Mouse (Mus musculus) intestine, embryonic 14.5 days (tissue): ENCODE measurements around the gene Serinc2. TPM values are rescaled to one million over a fixed set of nuclear protein-coding genes. Genes with fewer than 3 reads are reported as not detected.
"Not testable (repeated sequence)": the region's sequence is repeated elsewhere in the genome, so short reads cannot be mapped to it uniquely, and the experiment has no call there.

Source experiments
- ATAC-seq: fragments of 200-750 bp; cut with Nextera tagmentation; replicated peaks from 2 replicates; pipeline ENCODE4 v1.8.0; 2017; ENCODE audit warnings: low read depth, moderate number of reproducible peaks, moderate TSS enrichment, moderate library complexity; ENCODE audit not compliant: low FRiP score, low TSS enrichment
- DNase-seq: peaks from one replicate; pipeline ENCODE4 v3.0.0-alpha.2; 2018; ENCODE audit warnings: low spot score
- H3K27ac ChIP-seq: fragments of 300-500 bp; sonication (generic); 2 replicates; pipeline ENCODE4 v1.5.1; 2014; ENCODE audit warnings: low read depth, mild to moderate bottlenecking, control low read depth
- H3K27me3 ChIP-seq: fragments of 300-500 bp; sonication (generic); replicated peaks from 2 replicates; pipeline ENCODE4 v1.6.1; 2014; ENCODE audit warnings: low read length, control low read depth; ENCODE audit not compliant: control insufficient read depth, insufficient read depth
- H3K36me3 ChIP-seq: fragments of 300-500 bp; sonication (generic); 2 replicates; pipeline ENCODE4 v1.6.1; 2014; ENCODE audit warnings: low read length, control low read depth; ENCODE audit not compliant: control insufficient read depth, insufficient read depth
- H3K4me1 ChIP-seq: fragments of 300-500 bp; sonication (generic); replicated peaks from 2 replicates; pipeline ENCODE4 v1.6.1; 2014; ENCODE audit warnings: low read length, control low read depth, mixed read lengths; ENCODE audit not compliant: control insufficient read depth, insufficient read depth
- H3K4me2 ChIP-seq: fragments of 300-500 bp; sonication (generic); 2 replicates; pipeline ENCODE4 v1.6.1; 2014; ENCODE audit warnings: low read length
- H3K4me3 ChIP-seq: fragments of 300-500 bp; sonication (generic); 2 replicates; pipeline ENCODE4 v1.5.1; 2014; ENCODE audit warnings: low read depth, low read length, control low read depth, mixed read lengths
- H3K9ac ChIP-seq: fragments of 300-500 bp; sonication (generic); 2 replicates; pipeline ENCODE4 v1.6.1; 2014; ENCODE audit warnings: mild to moderate bottlenecking, low read length
- H3K9me3 ChIP-seq: fragments of 300-500 bp; sonication (generic); 2 replicates; pipeline ENCODE4 v1.6.1; 2016; ENCODE audit warnings: low read length, control low read depth; ENCODE audit not compliant: control insufficient read depth
- WGBS: fragments of 180-500 bp; shearing (Covaris S2); extraction: QIAGEN DNeasy Blood & Tissue Kit; methylation state at CpG from one replicate; pipeline ENCODE4 v1.1.7; 2014; 5-methylcytosine and 5-hydroxymethylcytosine counted together
- polyA plus RNA-seq: library from polyadenylated mRNA; unstranded; fragments of >200 nt; fragmentation: Nextera tagmentation; extraction: Ambion mirVana; gene quantifications from 2 replicates; pipeline ENCODE4 v1.2.1, GENCODE M21; 2014

Serinc2 gene
- polyA plus RNA-seq, 1 experiment from 2014 or later, result 24.1 TPM

DNA sequence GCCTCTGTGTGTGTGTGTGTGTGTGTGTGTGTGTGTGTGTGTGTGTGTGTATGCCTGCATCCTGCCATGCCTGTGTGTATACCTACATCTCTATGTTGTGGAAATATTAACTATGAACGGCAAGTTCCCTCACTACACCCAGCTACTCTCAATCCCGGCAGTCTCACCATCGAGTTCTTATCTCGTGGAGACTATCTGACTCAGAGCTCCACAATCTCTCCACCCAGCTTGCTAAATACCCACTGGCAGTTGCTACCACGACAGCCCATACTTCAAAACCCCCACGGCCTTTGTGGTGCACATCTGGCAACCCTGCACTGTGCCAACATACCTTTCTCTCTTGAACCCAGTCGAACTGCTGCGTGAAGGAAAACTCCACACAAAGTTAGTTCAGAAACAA is 34.3 kb downstream of the Serinc2 start:
- H3K27ac ChIP-seq, result no peak overlapping the region
- H3K4me3 ChIP-seq, result no peak overlapping the region
- ATAC-seq (no peak), DNase-seq (no peak)
- H3K4me1 ChIP-seq, result no peaks in the 10 kb centered on the region
- no peaks in the 10 kb centered on the region for H3K27me3 ChIP-seq
- H3K4me2 ChIP-seq, result no peak overlapping the region
- WGBS, result 72% methylated on average over 8 of the region's 8 CpGs
- no peaks in the 10 kb centered on the region for H3K36me3 ChIP-seq
- no peaks in the 10 kb centered on the region for H3K9me3 ChIP-seq
- H3K9ac ChIP-seq, result no peak overlapping the region

DNA sequence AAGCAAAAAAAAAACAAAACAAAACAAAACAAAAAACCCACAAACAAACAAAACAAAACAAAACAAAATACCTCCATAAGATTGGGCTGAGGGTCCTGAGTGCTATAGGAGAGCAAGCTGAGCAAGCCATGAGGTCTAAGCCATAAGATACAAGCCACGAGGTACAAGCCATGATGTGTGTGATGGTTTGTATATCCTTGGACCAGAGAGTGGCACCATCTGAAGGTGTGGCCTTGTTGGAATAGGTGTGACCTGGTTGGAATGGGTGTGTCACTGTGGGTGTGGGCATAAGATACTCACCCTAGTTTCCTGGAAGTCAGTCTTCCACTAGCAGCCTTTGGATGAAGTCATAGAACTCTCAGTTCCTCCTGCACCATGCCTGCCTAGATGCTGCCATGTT is 35.4 kb downstream of the Serinc2 start:
- not testable (repeated sequence) for H3K27ac ChIP-seq, H3K27me3 ChIP-seq, H3K4me3 ChIP-seq, H3K9me3 ChIP-seq, H3K36me3 ChIP-seq, ATAC-seq, H3K9ac ChIP-seq, H3K4me2 ChIP-seq, DNase-seq, H3K4me1 ChIP-seq
- WGBS, result 73% methylated on average over 1 of the region's 1 CpGs

DNA sequence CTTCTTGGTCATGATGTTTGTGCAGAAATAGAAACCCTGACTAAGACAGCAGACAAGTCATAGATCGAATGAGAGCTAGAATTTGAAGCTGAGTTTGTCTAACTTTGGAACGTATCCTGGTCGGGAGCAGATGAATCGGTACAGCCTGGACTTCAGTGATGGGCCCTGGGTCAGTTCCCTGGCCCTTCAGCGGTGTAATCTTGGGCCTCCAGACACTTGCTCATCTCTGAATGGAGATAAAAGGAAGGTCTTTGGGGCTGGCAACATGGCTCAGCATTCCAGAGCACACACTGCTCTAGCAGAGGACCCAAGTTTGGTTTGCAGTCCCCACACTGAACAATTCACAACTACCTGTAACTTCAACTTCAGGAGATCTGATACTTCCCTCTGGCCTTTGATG is 36.0 kb downstream of the Serinc2 start:
- DNase-seq (no peak), ATAC-seq (no peak)
- no peaks in the 10 kb centered on the region for H3K4me1 ChIP-seq
- WGBS, result 87% methylated on average over 5 of the region's 5 CpGs
- no peaks in the 10 kb centered on the region for H3K36me3 ChIP-seq
- no peaks in the 10 kb centered on the region for H3K9me3 ChIP-seq
- H3K9ac ChIP-seq, result no peak overlapping the region
- H3K4me2 ChIP-seq, result no peak overlapping the region
- no peak overlapping the region for H3K4me3 ChIP-seq
- H3K27me3 ChIP-seq, result no peaks in the 10 kb centered on the region
- H3K27ac ChIP-seq, result no peak overlapping the region

DNA sequence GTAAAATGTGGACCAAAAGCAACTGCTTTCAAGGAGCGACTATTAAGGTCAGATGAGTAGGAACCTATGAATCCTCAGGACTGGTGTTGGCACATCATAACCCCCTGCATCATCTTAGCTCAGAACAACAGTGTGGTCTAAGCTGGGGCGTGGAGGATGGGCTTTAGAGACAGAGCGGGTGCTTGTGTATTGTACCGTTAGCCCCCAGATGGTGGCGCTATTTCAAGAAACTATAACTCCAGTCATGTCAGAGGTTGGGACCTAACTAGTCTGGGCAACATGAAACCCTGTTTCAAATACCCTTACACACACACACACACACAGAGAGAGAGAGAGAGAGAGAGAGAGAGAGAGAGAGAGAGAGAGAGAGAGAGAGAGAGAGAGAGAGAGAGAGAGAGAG is 38.3 kb downstream of the Serinc2 start:
- WGBS, result 32% methylated on average over 5 of the region's 5 CpGs
- Histone ChIP-seq H3K27ac (no peak overlapping the region), H3K9me3 (no peaks in the 10 kb centered on the region), H3K4me2 (no peak overlapping the region), H3K4me1 (no peaks in the 10 kb centered on the region), H3K27me3 (no peaks in the 10 kb centered on the region), H3K36me3 (no peaks in the 10 kb centered on the region), H3K9ac (no peak overlapping the region), H3K4me3 (no peak overlapping the region)
- DNase-seq (no peak), ATAC-seq (no peak)

DNA sequence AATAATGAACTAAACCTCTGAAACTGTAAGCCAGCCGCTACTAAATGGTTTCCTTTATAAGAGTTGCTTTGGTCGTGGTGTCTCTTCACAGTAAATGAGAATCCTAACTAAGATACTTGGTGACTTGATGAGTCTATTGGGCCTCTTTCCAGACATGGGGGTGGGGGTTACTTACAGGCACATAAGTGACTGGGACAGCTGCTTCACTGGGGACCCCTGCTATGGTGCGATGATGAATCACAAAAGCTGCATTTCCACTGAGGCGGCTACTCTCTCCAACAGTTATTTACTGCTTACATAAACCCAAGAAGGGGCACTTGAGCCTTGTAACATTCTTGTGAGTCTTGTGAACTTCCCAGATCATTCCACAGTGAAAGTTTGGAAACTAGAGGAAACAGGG is 41.4 kb downstream of the Serinc2 start:
- H3K4me3 ChIP-seq, result no peak overlapping the region
- H3K9me3 ChIP-seq, result no peaks in the 10 kb centered on the region
- WGBS, result 75% methylated on average over 4 of the region's 4 CpGs
- DNase-seq (no peak), ATAC-seq (no peak)
- H3K27me3 ChIP-seq, result no peaks in the 10 kb centered on the region
- no peak overlapping the region for H3K9ac ChIP-seq
- no peaks in the 10 kb centered on the region for H3K4me1 ChIP-seq
- H3K27ac ChIP-seq, result no peak overlapping the region
- no peaks in the 10 kb centered on the region for H3K36me3 ChIP-seq
- no peak overlapping the region for H3K4me2 ChIP-seq

DNA sequence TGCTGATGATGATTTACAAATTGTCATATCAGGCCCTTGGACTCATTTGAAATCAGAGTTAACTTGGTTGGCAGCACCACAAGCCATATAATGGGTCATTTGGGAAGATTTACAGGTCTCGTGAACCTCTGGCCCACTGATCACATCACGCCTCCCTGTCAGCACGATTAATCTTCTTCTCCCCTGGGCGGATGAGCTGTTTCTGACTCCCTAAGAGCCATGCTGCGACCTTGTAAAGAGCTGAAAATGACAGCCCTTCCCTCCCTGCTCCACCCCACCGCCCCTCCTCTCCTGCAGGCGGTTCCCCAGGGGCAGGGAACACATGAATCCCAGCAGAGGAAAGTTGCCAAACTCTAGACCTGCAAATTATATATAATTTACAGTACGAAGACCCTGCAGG is 42.6 kb downstream of the Serinc2 start:
- Histone ChIP-seq H3K9ac (no peak overlapping the region), H3K27ac (no peak overlapping the region), H3K27me3 (no peaks in the 10 kb centered on the region), H3K4me3 (no peak overlapping the region), H3K4me1 (no peaks in the 10 kb centered on the region), H3K9me3 (no peaks in the 10 kb centered on the region), H3K4me2 (no peak overlapping the region), H3K36me3 (no peaks in the 10 kb centered on the region)
- 39% methylated on average over 8 of the region's 8 CpGs for WGBS
- DNase-seq (no peak), ATAC-seq (no peak)

DNA sequence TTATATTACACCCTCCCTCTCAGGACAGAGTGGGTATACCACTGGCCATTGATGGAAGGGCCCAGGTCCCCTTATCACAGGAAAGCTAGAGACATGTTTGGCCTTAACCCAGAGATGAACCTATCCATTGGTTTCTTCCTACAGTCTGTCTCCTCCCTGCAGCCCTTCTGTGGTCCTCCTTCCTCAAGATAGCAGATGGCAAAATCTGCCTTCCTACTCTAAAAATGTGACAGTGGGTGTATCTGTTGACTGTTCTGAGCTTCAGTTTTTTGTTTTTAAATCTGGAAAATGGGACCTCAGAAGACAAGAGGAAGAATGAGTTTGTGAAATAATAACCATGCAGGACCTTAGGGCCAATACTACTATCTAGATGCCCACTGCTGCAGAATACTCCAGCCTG is 54.9 kb downstream of the Serinc2 start:
- H3K27me3 ChIP-seq, result no peaks in the 10 kb centered on the region
- DNase-seq, result no peak
- no peaks in the 10 kb centered on the region for H3K36me3 ChIP-seq
- H3K4me3 ChIP-seq, result no peak overlapping the region
- H3K4me1 ChIP-seq, result no peaks in the 10 kb centered on the region
- no peak overlapping the region for H3K4me2 ChIP-seq
- H3K9ac ChIP-seq, result no peak overlapping the region
- no peak for ATAC-seq
- H3K9me3 ChIP-seq, result no peaks in the 10 kb centered on the region
- no peak overlapping the region for H3K27ac ChIP-seq

DNA sequence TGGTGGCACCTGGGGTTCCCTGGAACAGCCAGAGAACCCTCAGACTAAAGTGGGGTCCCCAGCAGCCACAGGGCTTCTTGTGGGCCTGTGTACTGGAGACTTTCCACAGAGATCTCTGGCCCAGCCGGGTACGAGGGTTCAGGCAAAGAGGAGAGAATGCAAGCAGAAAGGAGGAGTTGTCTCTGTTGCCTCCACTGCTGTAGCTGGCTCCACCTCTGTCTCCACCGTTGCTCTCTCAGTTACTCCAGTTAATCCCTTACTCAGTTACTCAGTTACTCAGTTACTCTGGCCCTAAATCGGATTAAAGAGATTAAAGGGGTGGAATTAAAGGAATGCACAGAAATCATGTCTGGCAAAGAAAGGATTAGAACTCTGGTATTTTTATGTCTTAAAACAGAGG is 56.8 kb downstream of the Serinc2 start, which contains the start of gene Gm853:
Gm853 (minus strand) TSS at position 223 of the 400 bp plus-strand sequence.
- ATAC-seq (no peak), DNase-seq (no peak)
- H3K4me1 ChIP-seq, result no peaks in the 10 kb centered on the region
- no peaks in the 10 kb centered on the region for H3K36me3 ChIP-seq
- H3K9me3 ChIP-seq, result no peaks in the 10 kb centered on the region
- no peak within 1 kb of the TSS for H3K9ac ChIP-seq
- no peaks in the 10 kb centered on the region for H3K27me3 ChIP-seq
- no peak within 1 kb of the TSS for H3K4me2 ChIP-seq
- no peak within 1 kb of the TSS for H3K27ac ChIP-seq
- no peak within 1 kb of the TSS for H3K4me3 ChIP-seq
- WGBS, result 55% methylated on average over 4 of the region's 4 CpGs

DNA sequence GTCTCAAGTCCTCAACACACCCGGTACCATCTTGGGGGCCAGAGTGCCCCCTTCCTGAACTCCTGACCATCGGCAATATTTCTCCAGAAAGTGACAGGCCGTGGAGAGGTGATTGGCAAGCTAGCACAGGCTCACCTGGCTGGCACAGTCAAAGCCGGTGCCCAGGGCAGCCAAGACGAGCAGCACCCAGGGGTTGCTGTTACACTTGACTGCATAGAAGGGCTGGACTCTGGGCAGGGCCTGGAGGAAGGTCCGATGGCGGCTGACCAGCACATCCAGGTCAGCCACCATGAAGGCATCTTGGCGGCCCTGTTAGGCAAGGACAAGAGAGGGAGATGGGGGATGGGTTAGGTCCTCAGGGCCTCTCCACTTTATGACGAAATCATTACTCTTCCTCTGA is 58.8 kb downstream of the Serinc2 start:
- 83% methylated on average over 9 of the region's 9 CpGs for WGBS
- no peaks in the 10 kb centered on the region for H3K9me3 ChIP-seq

More for the DNA sequence above, 58.8 kb downstream of the Serinc2 start:
- Histone ChIP-seq H3K4me3 (no peak overlapping the region), H3K9ac (no peak overlapping the region), H3K4me2 (no peak overlapping the region), H3K4me1 (no peaks in the 10 kb centered on the region), H3K27me3 (no peaks in the 10 kb centered on the region), H3K27ac (no peak overlapping the region), H3K36me3 (no peaks in the 10 kb centered on the region)
- ATAC-seq, result no peak
- no peak for DNase-seq
